Mouse (Mus musculus): ENCODE measurements around the gene Icam5.
"Not testable (repeated sequence)": the region's sequence is repeated elsewhere in the genome, so short reads cannot be mapped to it uniquely, and the experiment has no call there.

Icam5 gene

DNA sequence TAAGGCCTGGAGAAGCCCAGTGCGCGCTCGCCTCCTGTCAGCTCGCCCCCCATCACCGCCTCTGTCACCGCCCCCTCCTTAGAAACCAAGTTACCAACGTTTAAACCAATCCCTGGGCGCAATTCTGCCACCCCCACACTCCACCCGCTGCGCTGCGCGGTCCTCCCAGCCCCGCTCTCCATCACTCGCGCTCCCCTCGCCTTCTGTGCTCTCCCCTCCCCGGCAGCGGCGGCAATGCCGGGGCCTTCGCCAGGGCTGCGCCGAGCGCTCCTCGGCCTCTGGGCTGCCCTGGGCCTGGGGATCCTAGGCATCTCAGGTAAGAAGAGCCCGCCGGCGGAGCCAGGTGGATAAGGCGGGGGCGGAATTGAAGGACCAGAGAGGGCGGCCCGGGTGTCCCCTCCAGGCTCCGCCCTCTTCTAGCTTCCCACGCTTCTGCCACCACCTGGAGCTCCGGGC is at the start of gene Icam5:
Gene Icam5, plus strand, starts transcription at position 178 of the 456 bp plus-strand sequence.
- peak; percentile 90 for DNase-seq (ENCODE audit: low read depth, low spot score)

DNA sequence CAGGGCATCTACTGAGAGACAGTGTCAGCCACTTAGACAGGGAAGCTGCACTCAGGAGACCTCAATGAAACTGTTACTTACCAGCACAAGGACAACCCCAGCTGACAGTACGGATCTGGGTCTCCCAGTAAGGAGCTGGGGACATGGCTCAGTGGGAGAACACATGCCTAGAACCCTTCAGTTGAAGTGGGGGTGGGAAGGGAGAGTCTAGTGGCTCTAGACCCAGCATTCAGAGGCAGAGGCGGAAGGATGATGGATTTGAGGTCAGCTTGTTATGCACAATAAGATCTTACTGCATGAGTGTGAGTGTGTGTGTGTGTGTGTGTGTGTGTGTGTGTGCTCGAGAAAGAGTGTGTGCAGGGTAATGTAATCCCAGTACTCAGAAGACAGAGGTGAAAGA is 49.7 kb upstream of the Icam5 start:
- no peak for DNase-seq (ENCODE audit: low read depth, low spot score)

GRCm38 (mm10) chr9:20983169-20983568 is 48.7 kb upstream of the Icam5 start:
- no peak for DNase-seq (ENCODE audit: low read depth, low spot score)

GRCm38 (mm10) chr9:20986952-20987686 is 44.8 kb upstream of the Icam5 start:
- DNase-seq (ENCODE audit: low read depth, low spot score), result no peak

GRCm38 (mm10) chr9:20987953-20988352 is 43.9 kb upstream of the Icam5 start:
- DNase-seq (ENCODE audit: low read depth, low spot score), result no peak

GRCm38 (mm10) chr9:20990861-20991260 is 41.0 kb upstream of the Icam5 start:
- DNase-seq (ENCODE audit: low read depth, low spot score), result no peak

DNA sequence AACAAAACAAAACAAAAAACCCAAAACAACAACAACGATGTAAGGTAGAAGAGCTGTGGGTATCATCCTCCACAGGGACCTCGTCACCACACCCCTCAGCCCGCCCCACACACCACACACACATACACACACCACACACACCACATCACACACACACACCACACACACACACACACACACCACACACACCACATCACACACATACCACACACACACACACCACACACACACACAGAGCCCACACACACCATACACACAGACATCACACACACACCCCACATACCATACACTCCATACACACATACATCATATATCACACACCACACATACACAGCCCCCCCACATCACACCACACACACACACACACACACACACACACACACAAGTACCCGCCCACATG is 40.3 kb upstream of the Icam5 start:
- DNase-seq (ENCODE audit: low read depth, low spot score), result no peak

GRCm38 (mm10) chr9:20993165-20993898 is 38.5 kb upstream of the Icam5 start:
- no peak for DNase-seq (ENCODE audit: low read depth, low spot score)

- DNase-seq (ENCODE audit: low read depth, low spot score), result no peak
Observed at GRCm38 (mm10) chr9:20995069-20995468, 36.8 kb upstream of the Icam5 start.

DNA sequence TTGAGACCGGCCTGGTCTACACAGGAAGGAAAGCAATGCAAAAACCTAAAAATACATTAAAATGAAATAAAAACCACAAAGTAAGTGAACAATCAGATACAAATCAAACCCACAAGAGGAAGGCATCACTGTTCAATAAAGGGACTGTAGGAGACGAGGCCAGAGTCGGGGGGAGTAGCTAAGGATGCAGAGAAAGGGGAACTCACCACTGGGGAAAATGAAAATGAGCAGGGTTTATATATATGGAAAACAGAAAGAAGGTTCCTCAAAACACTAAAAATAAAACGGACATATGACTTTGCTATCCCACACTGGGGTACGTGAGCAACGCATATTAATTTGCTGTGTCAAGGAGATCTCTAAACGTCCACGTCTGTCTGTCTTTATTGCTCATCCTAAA is 34.8 kb upstream of the Icam5 start:
- no peak for DNase-seq (ENCODE audit: low read depth, low spot score)

GRCm38 (mm10) chr9:20998337-20998736 is 33.5 kb upstream of the Icam5 start:
- DNase-seq (ENCODE audit: low read depth, low spot score), result peak; percentile 29

DNA sequence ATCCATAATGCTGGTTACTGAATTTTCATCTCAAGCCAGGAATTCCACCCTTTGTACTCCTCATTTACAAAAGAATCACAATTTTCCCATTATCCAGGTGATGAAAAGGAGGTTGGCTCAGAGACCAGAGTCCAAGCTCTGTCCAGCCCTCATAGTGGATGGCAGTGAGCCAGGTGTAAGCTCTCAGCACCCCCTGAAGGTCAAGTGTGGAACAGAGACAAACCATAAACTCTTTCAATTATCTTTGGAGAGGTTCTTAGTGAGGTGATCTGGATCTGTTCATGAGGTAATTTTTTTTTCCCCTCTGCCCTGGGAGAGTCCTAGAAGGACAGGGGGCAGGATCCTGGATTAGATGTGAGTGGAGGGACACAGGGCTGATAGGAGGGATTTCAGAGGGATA is 31.1 kb upstream of the Icam5 start:
- DNase-seq (ENCODE audit: low read depth, low spot score), result peak; percentile 33

DNA sequence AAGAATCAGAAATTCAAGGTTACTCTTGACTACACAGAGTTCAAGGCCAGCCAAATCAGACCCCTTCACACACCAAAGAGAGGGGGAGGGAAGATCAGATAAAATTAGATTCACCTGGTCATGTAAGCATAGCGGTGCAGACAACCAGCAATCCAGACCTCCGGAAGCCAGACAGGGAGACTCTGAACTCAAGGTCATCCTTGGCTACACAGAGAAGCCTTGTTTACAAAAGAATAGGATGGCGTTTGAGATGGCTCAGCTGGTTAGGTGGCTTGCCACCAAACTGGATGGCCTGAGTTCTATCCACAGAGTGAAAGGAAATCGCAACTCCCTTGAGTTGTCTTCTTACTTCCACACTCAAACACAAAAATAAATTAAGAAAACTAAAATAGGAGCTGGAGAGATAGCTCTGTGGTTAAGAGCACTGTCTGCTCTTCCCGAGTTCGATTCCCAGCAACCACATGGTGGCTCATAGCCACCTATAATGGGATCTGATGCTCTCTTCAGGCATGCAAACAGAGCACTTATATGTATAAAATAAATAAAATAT is 30.1 kb upstream of the Icam5 start:
- DNase-seq (ENCODE audit: low read depth, low spot score), result no peak

DNA sequence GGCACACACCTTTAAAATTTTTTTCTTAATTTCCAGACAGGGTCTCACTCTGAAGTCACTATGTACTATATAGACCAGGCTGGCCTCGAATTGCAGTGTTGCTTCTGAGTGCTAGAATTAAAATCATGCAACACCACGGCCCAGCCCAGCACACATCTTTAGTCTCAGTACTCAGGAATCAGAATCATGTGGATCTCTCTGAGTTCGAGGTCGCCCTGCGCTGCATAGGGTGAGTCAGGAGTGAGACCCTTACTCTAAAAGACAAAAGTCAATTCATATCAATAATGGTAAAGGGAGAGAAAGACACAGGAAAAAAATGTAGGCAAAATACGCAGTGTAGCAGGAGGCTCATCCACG is 29.6 kb upstream of the Icam5 start:
- no peak for DNase-seq (ENCODE audit: low read depth, low spot score)

GRCm38 (mm10) chr9:21002627-21003551 is 29.0 kb upstream of the Icam5 start, which contains the start of gene Mrpl4:
TSS of gene Mrpl4 (plus strand) at chr9:21002738.
- peak; percentile 97 for DNase-seq (ENCODE audit: low read depth, low spot score)

DNA sequence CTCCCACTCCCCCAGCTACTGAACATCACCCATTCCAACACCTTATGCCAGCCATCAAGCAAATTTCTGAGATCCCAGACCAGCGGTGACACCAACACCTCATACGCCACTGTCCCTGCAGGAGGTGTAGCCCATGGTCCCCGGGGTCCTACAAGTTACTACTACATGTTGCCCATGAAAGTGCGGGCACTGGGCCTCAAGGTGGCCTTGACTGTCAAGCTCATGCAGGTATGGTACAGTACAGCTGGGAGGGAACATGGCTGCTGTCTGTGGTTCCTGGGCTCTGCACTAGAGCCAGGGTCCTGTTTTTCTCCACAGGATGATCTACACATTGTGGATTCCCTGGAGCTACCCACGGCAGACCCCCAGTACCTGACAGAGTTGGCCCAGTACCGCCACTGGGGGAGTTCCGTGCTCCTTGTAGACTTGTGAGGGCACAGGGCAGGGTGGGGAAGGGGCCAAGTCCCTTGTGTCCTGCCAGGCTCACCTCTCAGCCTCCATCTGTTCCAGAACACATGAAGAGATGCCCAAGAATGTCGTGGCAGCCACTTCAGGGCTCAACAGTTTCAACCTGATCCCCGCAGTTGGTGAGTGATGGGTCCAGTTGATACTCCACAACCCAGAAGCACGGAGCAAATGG is 24.4 kb upstream of the Icam5 start:
- DNase-seq (ENCODE audit: low read depth, low spot score), result no peak

GRCm38 (mm10) chr9:21008007-21008406 is 23.9 kb upstream of the Icam5 start:
- DNase-seq (ENCODE audit: low read depth, low spot score), result no peak

- no peak for DNase-seq (ENCODE audit: low read depth, low spot score)
Observed at GRCm38 (mm10) chr9:21010362-21010761, 21.5 kb upstream of the Icam5 start.

GRCm38 (mm10) chr9:21010939-21011541 is 20.8 kb upstream of the Icam5 start:
- not testable (repeated sequence) for DNase-seq (ENCODE audit: low read depth, low spot score)

- peak; percentile 39 for DNase-seq (ENCODE audit: low read depth, low spot score)
Observed at GRCm38 (mm10) chr9:21011846-21012312, 20.0 kb upstream of the Icam5 start.

GRCm38 (mm10) chr9:21012368-21012767 is 19.5 kb upstream of the Icam5 start:
- DNase-seq (ENCODE audit: low read depth, low spot score), result no peak

Data from brain, adult 2 months (tissue).